In genomic region chr4:45685031-45685430, GRCm38 (mm10) we compare ENCODE assay signal across 16 mouse cellular contexts.
A peak's percentile ranks its signal among the peaks of the same experiment; 100 is the strongest.
DNase-seq lines count a peak whose midpoint lies in the region; ATAC-seq lines count a peak whose summit lies in the region.
"Had no signal": no experiment of that assay in that cellular context is flagged by ENCODE, and none has a peak within 500 bp of the region (broad histone marks: within the 10 kb centered on the region; RNA-seq: fewer than 3 reads in every experiment).

No protein-coding gene starts in this region.

- DNase-seq in adrenal gland, adult 2 months = peak; percentile 20
- DNase-seq in adrenal gland, adult 18-20 months (ENCODE audit: low spot score in 2 of 2) = no peak
- DNase-seq in heart, adult 11 months = peak; percentile 58
- no peak for DNase-seq in heart, postnatal 4 days
- DNase-seq in adrenal gland, postnatal 14 days = peak; percentile 23
- DNase-seq in right cerebral cortex, postnatal 4 days = no peak
- DNase-seq: cerebellum, adult 11 months; cerebellum, adult 18-20 months; cerebellum, adult 8-10 months; cerebellum, adult 9-11 months; cerebellum, postnatal 14 days; cerebellum, postnatal 36 days; embryo, embryonic 11 days had no signal

- ATAC-seq in cerebellum, adult (ENCODE audit: insufficient number of reproducible peaks, low FRiP score, low TSS enrichment) = no peak
- ATAC-seq: forebrain, embryonic 14.5 days; forebrain, embryonic 16.5 days had no signal

Comparison
In these comparisons a context has a peak if more than half of its experiments do, and no peak if none do; other contexts are left out.
1. DNase-seq: peak in adrenal gland, adult 2 months (single experiment), heart, adult 11 months (single experiment) and adrenal gland, postnatal 14 days (single experiment); none in adrenal gland, adult 18-20 months (0 of 2), heart, postnatal 4 days (single experiment) and right cerebral cortex, postnatal 4 days (single experiment).